Mouse (Mus musculus) stomach, postnatal 0 days (tissue): ENCODE measurements around the gene Mlh1. TPM values are rescaled to one million over a fixed set of nuclear protein-coding genes. Genes with fewer than 3 reads are reported as not detected.
A peak's percentile ranks its signal among the peaks of the same experiment; 100 is the strongest.

Experiments used
- ATAC-seq: fragments of 200-750 bp; cut with Nextera tagmentation; 2 replicates; pipeline ENCODE4 v1.8.0; 2017; ENCODE audit not compliant: low FRiP score, low TSS enrichment
- DNase-seq: peaks from one replicate; pipeline ENCODE4 v3.0.0-alpha.2; 2016; ENCODE audit warnings: low spot score
- H3K27ac ChIP-seq: fragments of 300-500 bp; sonication (generic); replicated peaks from 2 replicates; pipeline ENCODE4 v1.5.1; 2014; ENCODE audit warnings: mild to moderate bottlenecking, control low read depth
- H3K27me3 ChIP-seq: fragments of 300-500 bp; sonication (generic); 2 replicates; pipeline ENCODE4 v1.6.1; 2014; ENCODE audit warnings: low read length; ENCODE audit not compliant: control insufficient read depth, insufficient read depth
- H3K36me3 ChIP-seq: fragments of 300-500 bp; sonication (generic); 2 replicates; pipeline ENCODE4 v1.6.1; 2014; ENCODE audit warnings: low read length, mixed read lengths; ENCODE audit not compliant: control insufficient read depth, insufficient read depth
- H3K4me1 ChIP-seq: fragments of 300-500 bp; sonication (generic); replicated peaks from 2 replicates; pipeline ENCODE4 v1.6.1; 2014; ENCODE audit warnings: antibody characterized with exemption; ENCODE audit not compliant: control insufficient read depth, insufficient read depth
- H3K4me2 ChIP-seq: fragments of 300-500 bp; sonication (generic); replicated peaks from 2 replicates; pipeline ENCODE4 v1.6.1; 2014; ENCODE audit warnings: low read depth, mild to moderate bottlenecking, control low read depth, moderate library complexity
- H3K4me3 ChIP-seq: fragments of 300-500 bp; sonication (generic); 2 replicates; pipeline ENCODE4 v1.5.1; 2014; ENCODE audit warnings: low read depth, low read length, control low read depth
- H3K9ac ChIP-seq: fragments of 300-500 bp; sonication (generic); 2 replicates; pipeline ENCODE4 v1.6.1; 2014; ENCODE audit warnings: mild to moderate bottlenecking, low read length, control low read depth, mixed read lengths
- H3K9me3 ChIP-seq: fragments of 300-500 bp; sonication (generic); 2 replicates; pipeline ENCODE4 v1.6.1; 2016; ENCODE audit warnings: low read length; ENCODE audit not compliant: control insufficient read depth
- CTCF ChIP-seq: IDR thresholded peaks from 2 replicates; pipeline ENCODE4 v1.5.1; 2016; ENCODE audit warnings: antibody characterized with exemption, low read depth, mild to moderate bottlenecking, moderate library complexity
- EP300 ChIP-seq: optimal IDR thresholded peaks from 2 replicates; pipeline ENCODE3; 2016; ENCODE audit warnings: antibody characterized with exemption
- WGBS: fragments of 180-500 bp; shearing (Covaris S2); extraction: QIAGEN DNeasy Blood & Tissue Kit; methylation state at CpG from one replicate; pipeline ENCODE4 v1.1.7; 2014; 5-methylcytosine and 5-hydroxymethylcytosine counted together
- polyA plus RNA-seq: library from polyadenylated mRNA; unstranded; fragments of >200 nt; fragmentation: Nextera tagmentation; extraction: Ambion mirVana; gene quantifications from 2 replicates; pipeline ENCODE4 v1.2.1, GENCODE M21; 2015

The Mlh1 gene
- polyA plus RNA-seq, 1 experiment from 2014 or later, result 16.1 TPM

GRCm38 (mm10) chr9:111312442-111313141 is 41.0 kb upstream of the Mlh1 start:
- DNase-seq (peak; percentile 23), ATAC-seq (peak; percentile 29; the same call in 1 of the 2 replicates)
- H3K9ac ChIP-seq, result peak overlapping the region; percentile 45
- H3K4me3 ChIP-seq, result peak overlapping the region; percentile 44
- H3K9me3 ChIP-seq, result no peaks in the 10 kb centered on the region
- no peaks in the 10 kb centered on the region for H3K36me3 ChIP-seq
- H3K4me2 ChIP-seq, result peak overlapping the region; percentile 70
- H3K4me1 ChIP-seq, result peaks cover 4% of the 10 kb centered on the region
- H3K27me3 ChIP-seq, result peaks cover 13% of the 10 kb centered on the region; the same call in 1 of the 2 replicates
- no peak overlapping the region for H3K27ac ChIP-seq
- TF ChIP-seq EP300 (no peak), CTCF (no peak)
- WGBS, result under 1% methylated on average over 40 of the region's 59 CpGs

- 0 out of 2 replicates have a peak, but pooled peaks have one; percentile 21 for ATAC-seq
- peaks cover 4% of the 10 kb centered on the region for H3K4me1 ChIP-seq
- H3K9ac ChIP-seq, result peak overlapping the region; percentile 45
- no peaks in the 10 kb centered on the region for H3K9me3 ChIP-seq
- peaks cover 13% of the 10 kb centered on the region; the same call in 1 of the 2 replicates for H3K27me3 ChIP-seq
- peak overlapping the region; percentile 70 for H3K4me2 ChIP-seq
- WGBS, result 2% methylated on average over 26 of the region's 98 CpGs
- TF ChIP-seq EP300, result no peak
- no peak for TF ChIP-seq CTCF
- no peak for DNase-seq
- H3K27ac ChIP-seq, result no peak overlapping the region
- H3K36me3 ChIP-seq, result no peaks in the 10 kb centered on the region
- peak overlapping the region; percentile 44 for H3K4me3 ChIP-seq
Observed at GRCm38 (mm10) chr9:111311843-111312441, 40.4 kb upstream of the Mlh1 start.

- Histone ChIP-seq H3K4me2 (peak within 1 kb of the TSS; percentile 70), H3K4me3 (peak within 1 kb of the TSS; percentile 44), H3K9ac (peak within 1 kb of the TSS; percentile 45), H3K9me3 (no peaks in the 10 kb centered on the region), H3K4me1 (peaks cover 4% of the 10 kb centered on the region), H3K36me3 (no peaks in the 10 kb centered on the region), H3K27me3 (peaks cover 13% of the 10 kb centered on the region; the same call in 1 of the 2 replicates), H3K27ac (no peak within 1 kb of the TSS)
- peak; percentile 54; the same call in 1 of the 2 replicates for ATAC-seq
- 10% methylated on average over 62 of the region's 72 CpGs for WGBS
- DNase-seq, result peak; percentile 25
- TF ChIP-seq EP300 (no peak), CTCF (no peak)
Observed at GRCm38 (mm10) chr9:111311031-111311842, 39.6 kb upstream of the Mlh1 start, which contains the start of gene Trank1. Gene Trank1, plus strand, starts transcription at chr9:111311739.

- WGBS, result 82% methylated on average over 7 of the region's 7 CpGs
- ATAC-seq, result no peak
- TF ChIP-seq CTCF (no peak), EP300 (no peak)
Observed at GRCm38 (mm10) chr9:111306142-111306541, 34.6 kb upstream of the Mlh1 start.

GRCm38 (mm10) chr9:111304036-111304435 is 32.4 kb upstream of the Mlh1 start:
- H3K27ac ChIP-seq, result no peak overlapping the region
- ATAC-seq, result no peak
- H3K9me3 ChIP-seq, result no peaks in the 10 kb centered on the region
- H3K9ac ChIP-seq, result no peak overlapping the region
- 86% methylated on average over 6 of the region's 6 CpGs for WGBS
- TF ChIP-seq CTCF, result no peak
- no peak for TF ChIP-seq EP300
- H3K36me3 ChIP-seq, result no peaks in the 10 kb centered on the region
- H3K4me3 ChIP-seq, result no peak overlapping the region
- DNase-seq, result no peak
- H3K4me1 ChIP-seq, result no peaks in the 10 kb centered on the region
- H3K4me2 ChIP-seq, result no peak overlapping the region
- no peaks in the 10 kb centered on the region for H3K27me3 ChIP-seq

More at GRCm38 (mm10) chr9:111306142-111306541, 34.6 kb upstream of the Mlh1 start:
- no peak overlapping the region for H3K4me3 ChIP-seq
- DNase-seq, result no peak
- H3K27ac ChIP-seq, result no peak overlapping the region
- H3K4me2 ChIP-seq, result no peak overlapping the region
- H3K9me3 ChIP-seq, result no peaks in the 10 kb centered on the region
- no peaks in the 10 kb centered on the region for H3K36me3 ChIP-seq
- H3K27me3 ChIP-seq, result peaks cover 4% of the 10 kb centered on the region; the same call in 1 of the 2 replicates
- no peak overlapping the region for H3K9ac ChIP-seq
- H3K4me1 ChIP-seq, result no peaks in the 10 kb centered on the region; the same call in 1 of the 2 replicates
